ENCODE assay signal across 25 mouse cellular contexts in the genomic region with DNA sequence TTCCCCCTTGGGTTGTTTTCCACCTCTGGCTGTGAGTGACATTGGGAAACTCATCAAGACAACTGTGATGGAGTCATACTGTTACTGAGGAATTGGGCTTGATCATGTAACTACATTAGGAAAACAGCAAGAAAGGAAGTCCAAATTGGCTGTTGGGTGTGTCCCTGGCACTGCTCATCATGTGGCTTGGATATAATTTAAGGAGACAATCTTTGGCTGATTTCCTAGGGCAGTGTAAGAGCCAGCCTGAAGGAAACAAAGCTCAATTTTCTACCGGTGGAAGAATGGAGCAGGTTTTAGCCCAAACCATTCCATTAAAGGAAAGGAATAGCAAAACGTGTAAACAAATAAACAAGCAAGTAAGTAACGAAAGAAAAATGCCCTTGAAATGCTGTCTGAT.
A peak's percentile ranks its signal among the peaks of the same experiment; 100 is the strongest.
DNase-seq lines count a peak whose midpoint lies in the region; ATAC-seq and TF ChIP-seq lines count a peak whose summit lies in the region.
"Had no signal": no experiment of that assay in that cellular context is flagged by ENCODE, and none has a peak within 500 bp of the region (broad histone marks: within the 10 kb centered on the region; RNA-seq: fewer than 3 reads in every experiment).

No protein-coding gene starts in this region.

- H3K4me2 ChIP-seq in midbrain, postnatal 0 days (ENCODE audit: low read depth, low read length, poor library complexity, severe bottlenecking), result no peak overlapping the region
- no peak overlapping the region for H3K4me2 ChIP-seq in midbrain, embryonic 11.5 days
- H3K4me2 ChIP-seq: embryonic facial prominence, embryonic 12.5 days; embryonic facial prominence, embryonic 15.5 days; heart, embryonic 11.5 days; hindbrain, embryonic 12.5 days; kidney, embryonic 15.5 days had no signal

- H3K9ac ChIP-seq in midbrain, postnatal 0 days (replicated peaks; ENCODE audit: low read length, poor library complexity, severe bottlenecking), result no peak overlapping the region
- H3K9ac ChIP-seq in midbrain, embryonic 11.5 days (ENCODE audit: low read length), result no peak overlapping the region
- H3K9ac ChIP-seq: embryonic facial prominence, embryonic 12.5 days; embryonic facial prominence, embryonic 15.5 days; hindbrain, embryonic 12.5 days; kidney, embryonic 15.5 days had no signal

- intact Hi-C loops in gastrocnemius, postnatal 36 days (cut with DNase I), result no loop called here

- H3K4me1 ChIP-seq in midbrain, postnatal 0 days (ENCODE audit: insufficient read depth, low read length), result no peaks in the 10 kb centered on the region
- H3K4me1 ChIP-seq in midbrain, embryonic 11.5 days (ENCODE audit: control insufficient read depth, insufficient read depth, low read length), result peaks cover 4% of the 10 kb centered on the region
- H3K4me1 ChIP-seq: embryonic facial prominence, embryonic 12.5 days; embryonic facial prominence, embryonic 15.5 days; hindbrain, embryonic 12.5 days had no signal

- no peak for ATAC-seq in midbrain, postnatal 0 days (ENCODE audit: low FRiP score)
- ATAC-seq in midbrain, embryonic 11.5 days (ENCODE audit: low FRiP score), result no peak
- ATAC-seq: CD4-positive, CD25-positive, alpha-beta regulatory T cell, adult 4 months; forebrain, embryonic 14.5 days; hindbrain, embryonic 16.5 days; inflammation-experienced regulatory T-cells, adult 6 months; intestine, embryonic 16.5 days; Patski had no signal

- no peaks in the 10 kb centered on the region for H3K36me3 ChIP-seq in midbrain, postnatal 0 days (ENCODE audit: insufficient read depth, low read length)
- H3K36me3 ChIP-seq in midbrain, embryonic 11.5 days (ENCODE audit: control insufficient read depth, insufficient read depth, low read length), result no peaks in the 10 kb centered on the region
- H3K36me3 ChIP-seq: embryonic facial prominence, embryonic 12.5 days; embryonic facial prominence, embryonic 15.5 days; hindbrain, embryonic 12.5 days; kidney, embryonic 15.5 days had no signal

- WGBS in midbrain, postnatal 0 days, result 76% methylated on average over 3 of the region's 3 CpGs
- WGBS in midbrain, embryonic 11.5 days, result 84% methylated on average over 3 of the region's 3 CpGs

- DNase-seq in cerebellum, postnatal 14 days, result peak; percentile 36 to 61
- no peak for DNase-seq in cerebellum, adult 11 months
- DNase-seq in heart, adult 9 months (ENCODE audit: low spot score in 2 of 2), result peak; percentile 5 to 9
- no peak for DNase-seq in heart, adult 18-20 months
- DNase-seq in midbrain, postnatal 0 days (ENCODE audit: low spot score), result peak; percentile 24
- no peak for DNase-seq in midbrain, embryonic 11.5 days (ENCODE audit: low spot score, missing footprints)
- DNase-seq in adipocyte (ENCODE audit: low spot score), result peak; percentile 40
- no peak for DNase-seq in gastrocnemius, postnatal 36 days
- DNase-seq: adrenal gland, adult 2 months; adrenal gland, postnatal 14 days; cerebellum, adult 18-20 months; cerebellum, adult 9-10 months; gastrocnemius, postnatal 25 days; kidney, adult 8-10 months had no signal

- H3K27me3 ChIP-seq in midbrain, postnatal 0 days (ENCODE audit: insufficient read depth, low read length), result no peaks in the 10 kb centered on the region
- no peaks in the 10 kb centered on the region for H3K27me3 ChIP-seq in midbrain, embryonic 11.5 days (ENCODE audit: control insufficient read depth, insufficient read depth, low read length)
- H3K27me3 ChIP-seq: embryonic facial prominence, embryonic 12.5 days; embryonic facial prominence, embryonic 15.5 days; hindbrain, embryonic 12.5 days; kidney, embryonic 15.5 days had no signal

- no peak overlapping the region for H3K27ac ChIP-seq in midbrain, postnatal 0 days (ENCODE audit: low read depth, low read length)
- H3K27ac ChIP-seq in midbrain, embryonic 11.5 days (ENCODE audit: low read depth, low read length), result no peak overlapping the region
- H3K27ac ChIP-seq: embryonic facial prominence, embryonic 12.5 days; embryonic facial prominence, embryonic 15.5 days; hindbrain, embryonic 12.5 days; kidney, embryonic 15.5 days had no signal

- TF ChIP-seq CTCF in midbrain, postnatal 0 days (IDR thresholded peaks at IDR 0.05), result no peak

- H3K9me3 ChIP-seq in midbrain, postnatal 0 days (ENCODE audit: low read length), result no peaks in the 10 kb centered on the region
- no peaks in the 10 kb centered on the region for H3K9me3 ChIP-seq in midbrain, embryonic 11.5 days (ENCODE audit: control insufficient read depth, low read length)
- H3K9me3 ChIP-seq: embryonic facial prominence, embryonic 12.5 days; embryonic facial prominence, embryonic 15.5 days; hindbrain, embryonic 12.5 days; kidney, embryonic 15.5 days had no signal

- no peak overlapping the region for H3K4me3 ChIP-seq in midbrain, postnatal 0 days (ENCODE audit: low read depth, low read length)
- no peak overlapping the region for H3K4me3 ChIP-seq in midbrain, embryonic 11.5 days (ENCODE audit: low read depth, low read length)
- H3K4me3 ChIP-seq: embryonic facial prominence, embryonic 12.5 days; embryonic facial prominence, embryonic 15.5 days; hindbrain, embryonic 12.5 days; kidney, embryonic 15.5 days had no signal

Comparison
In these comparisons a context has a peak if more than half of its experiments do, and no peak if none do; other contexts are left out.
1. DNase-seq: peak in cerebellum, postnatal 14 days (2 of 2), heart, adult 9 months (2 of 2), midbrain, postnatal 0 days (single experiment) and adipocyte (single experiment); none in cerebellum, adult 11 months (single experiment), heart, adult 18-20 months (0 of 2), midbrain, embryonic 11.5 days (single experiment) and gastrocnemius, postnatal 36 days (0 of 2).